Mouse (Mus musculus): ENCODE measurements around the gene Pramel1. TPM values are rescaled to one million over a fixed set of nuclear protein-coding genes. Genes with fewer than 3 reads are reported as not detected.

The Pramel1 gene
- polyA plus RNA-seq, 1 experiment from 2014 or later, result not detected

- Histone ChIP-seq H3K9ac (ENCODE audit: low read depth, low read length) (no peak overlapping the region), H3K4me1 (replicated peaks; ENCODE audit: control insufficient read depth, insufficient read depth, low read length) (no peaks in the 10 kb centered on the region), H3K9me3 (ENCODE audit: control insufficient read depth) (no peaks in the 10 kb centered on the region), H3K4me2 (replicated peaks; ENCODE audit: low read depth) (no peak overlapping the region), H3K4me3 (ENCODE audit: low read depth, low read length) (no peak overlapping the region), H3K27me3 (replicated peaks; ENCODE audit: control insufficient read depth, insufficient read depth, low read length) (no peaks in the 10 kb centered on the region), H3K36me3 (ENCODE audit: control insufficient read depth, insufficient read depth) (no peaks in the 10 kb centered on the region), H3K27ac (ENCODE audit: low read depth, low read length) (no peak overlapping the region)
- TF ChIP-seq CTCF (IDR thresholded peaks at IDR 0.05; ENCODE audit: low read depth), result no peak
- ATAC-seq, result no peak
- WGBS, result 70% methylated on average over 10 of the region's 10 CpGs
Measured at GRCm38 (mm10) chr4:143361520-143361919, 32.7 kb upstream of the Pramel1 start.

GRCm38 (mm10) chr4:143366415-143367041 is 27.7 kb upstream of the Pramel1 start:
- Histone ChIP-seq H3K4me1 (replicated peaks; ENCODE audit: control insufficient read depth, insufficient read depth, low read length) (no peaks in the 10 kb centered on the region), H3K27ac (ENCODE audit: low read depth, low read length) (no peak overlapping the region), H3K9me3 (ENCODE audit: control insufficient read depth) (no peaks in the 10 kb centered on the region), H3K4me3 (ENCODE audit: low read depth, low read length) (no peak overlapping the region), H3K9ac (ENCODE audit: low read depth, low read length) (no peak overlapping the region), H3K27me3 (replicated peaks; ENCODE audit: control insufficient read depth, insufficient read depth, low read length) (no peaks in the 10 kb centered on the region), H3K36me3 (ENCODE audit: control insufficient read depth, insufficient read depth) (no peaks in the 10 kb centered on the region), H3K4me2 (replicated peaks; ENCODE audit: low read depth) (no peak overlapping the region)
- no peak for TF ChIP-seq CTCF (IDR thresholded peaks at IDR 0.05; ENCODE audit: low read depth)
- no peak for ATAC-seq
- 42% methylated on average over 15 of the region's 15 CpGs for WGBS

GRCm38 (mm10) chr4:143379480-143379879 is 14.7 kb upstream of the Pramel1 start:
- Histone ChIP-seq H3K36me3 (ENCODE audit: control insufficient read depth, insufficient read depth) (no peaks in the 10 kb centered on the region), H3K9me3 (ENCODE audit: control insufficient read depth) (no peaks in the 10 kb centered on the region), H3K4me3 (ENCODE audit: low read depth, low read length) (no peak overlapping the region), H3K4me1 (replicated peaks; ENCODE audit: control insufficient read depth, insufficient read depth, low read length) (no peaks in the 10 kb centered on the region), H3K9ac (ENCODE audit: low read depth, low read length) (no peak overlapping the region), H3K27me3 (replicated peaks; ENCODE audit: control insufficient read depth, insufficient read depth, low read length) (0 out of 2 replicates have a peak, but pooled peaks cover 7% of the 10 kb centered on the region), H3K27ac (ENCODE audit: low read depth, low read length) (no peak overlapping the region), H3K4me2 (replicated peaks; ENCODE audit: low read depth) (no peak overlapping the region)
- no peak for TF ChIP-seq CTCF (IDR thresholded peaks at IDR 0.05; ENCODE audit: low read depth)
- WGBS, result 44% methylated on average over 7 of the region's 7 CpGs
- ATAC-seq, result no peak

GRCm38 (mm10) chr4:143379931-143380715 is 14.1 kb upstream of the Pramel1 start:
- no peak for ATAC-seq
- Histone ChIP-seq H3K4me2 (replicated peaks; ENCODE audit: low read depth) (no peak overlapping the region), H3K9me3 (ENCODE audit: control insufficient read depth) (no peaks in the 10 kb centered on the region), H3K27me3 (replicated peaks; ENCODE audit: control insufficient read depth, insufficient read depth, low read length) (0 out of 2 replicates have a peak, but pooled peaks cover 7% of the 10 kb centered on the region), H3K4me3 (ENCODE audit: low read depth, low read length) (no peak overlapping the region), H3K36me3 (ENCODE audit: control insufficient read depth, insufficient read depth) (no peaks in the 10 kb centered on the region), H3K9ac (ENCODE audit: low read depth, low read length) (no peak overlapping the region), H3K27ac (ENCODE audit: low read depth, low read length) (no peak overlapping the region), H3K4me1 (replicated peaks; ENCODE audit: control insufficient read depth, insufficient read depth, low read length) (no peaks in the 10 kb centered on the region)
- TF ChIP-seq CTCF (IDR thresholded peaks at IDR 0.05; ENCODE audit: low read depth), result no peak
- WGBS, result 30% methylated on average over 15 of the region's 15 CpGs

- Histone ChIP-seq H3K4me1 (replicated peaks; ENCODE audit: control insufficient read depth, insufficient read depth, low read length) (no peaks in the 10 kb centered on the region), H3K4me2 (replicated peaks; ENCODE audit: low read depth) (no peak overlapping the region), H3K9me3 (ENCODE audit: control insufficient read depth) (no peaks in the 10 kb centered on the region), H3K36me3 (ENCODE audit: control insufficient read depth, insufficient read depth) (no peaks in the 10 kb centered on the region), H3K27ac (ENCODE audit: low read depth, low read length) (no peak overlapping the region), H3K4me3 (ENCODE audit: low read depth, low read length) (no peak overlapping the region), H3K9ac (ENCODE audit: low read depth, low read length) (no peak overlapping the region), H3K27me3 (replicated peaks; ENCODE audit: control insufficient read depth, insufficient read depth, low read length) (0 out of 2 replicates have a peak, but pooled peaks cover 7% of the 10 kb centered on the region)
- ATAC-seq, result no peak
- 2% methylated on average over 5 of the region's 5 CpGs for WGBS
- TF ChIP-seq CTCF (IDR thresholded peaks at IDR 0.05; ENCODE audit: low read depth), result peak; percentile 74
Measured at GRCm38 (mm10) chr4:143380716-143381004, 13.6 kb upstream of the Pramel1 start.

GRCm38 (mm10) chr4:143382163-143382562 is 12.1 kb upstream of the Pramel1 start:
- no peak overlapping the region for H3K27ac ChIP-seq (ENCODE audit: low read depth, low read length)
- H3K36me3 ChIP-seq (ENCODE audit: control insufficient read depth, insufficient read depth), result no peaks in the 10 kb centered on the region
- no peaks in the 10 kb centered on the region for H3K4me1 ChIP-seq (replicated peaks; ENCODE audit: control insufficient read depth, insufficient read depth, low read length)
- H3K27me3 ChIP-seq (replicated peaks; ENCODE audit: control insufficient read depth, insufficient read depth, low read length), result 0 out of 2 replicates have a peak, but pooled peaks cover 7% of the 10 kb centered on the region
- H3K4me3 ChIP-seq (ENCODE audit: low read depth, low read length), result no peak overlapping the region
- H3K9me3 ChIP-seq (ENCODE audit: control insufficient read depth), result no peaks in the 10 kb centered on the region
- H3K4me2 ChIP-seq (replicated peaks; ENCODE audit: low read depth), result no peak overlapping the region
- TF ChIP-seq CTCF (IDR thresholded peaks at IDR 0.05; ENCODE audit: low read depth), result no peak
- no peak for ATAC-seq
- H3K9ac ChIP-seq (ENCODE audit: low read depth, low read length), result no peak overlapping the region
- 74% methylated on average over 3 of the region's 3 CpGs for WGBS

All from intestine, postnatal 0 days (tissue).